Mouse (Mus musculus) thymus, postnatal 4 days (tissue): ENCODE results near the gene Mlxip.

Source experiments
- DNase-seq: peaks from one replicate; pipeline ENCODE4 v3.0.0; 2021

Gene Mlxip

DNA sequence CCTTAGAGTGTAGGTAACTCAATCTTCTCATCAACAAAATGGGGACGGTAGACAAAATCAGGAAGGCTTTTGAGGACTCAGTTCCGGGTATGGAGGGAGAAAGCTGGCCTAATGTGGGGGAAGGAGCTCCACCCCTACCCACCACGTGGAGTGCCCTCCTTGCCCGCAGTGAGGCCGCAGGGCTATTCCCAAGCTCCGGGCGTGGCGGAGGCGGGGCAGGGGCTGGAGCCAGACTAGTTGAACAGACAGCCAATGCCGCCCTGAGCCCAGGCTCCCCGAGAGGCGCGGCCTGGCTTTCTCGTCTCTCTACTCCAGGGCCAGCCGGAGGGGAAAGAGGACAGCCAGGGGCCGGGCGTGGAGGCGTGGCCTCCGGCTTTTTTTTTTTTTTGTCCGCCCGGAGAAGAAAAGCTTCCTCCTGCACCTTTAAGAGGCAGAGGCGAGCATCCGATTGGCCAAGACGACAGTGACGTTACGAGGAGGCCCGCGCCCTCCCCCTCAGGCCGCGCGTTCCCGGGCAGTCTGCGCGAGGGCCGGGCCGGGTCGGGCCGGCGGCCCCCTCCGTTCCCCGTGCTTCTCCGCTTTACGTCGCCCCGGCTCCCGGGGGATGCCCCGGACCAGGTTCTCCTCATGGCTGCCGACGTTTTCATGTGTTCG, at the start of gene Mlxip:
Mlxip (plus strand) TSS at position 496 of the 654 bp plus-strand sequence.
- DNase-seq = peak; percentile 89

DNA sequence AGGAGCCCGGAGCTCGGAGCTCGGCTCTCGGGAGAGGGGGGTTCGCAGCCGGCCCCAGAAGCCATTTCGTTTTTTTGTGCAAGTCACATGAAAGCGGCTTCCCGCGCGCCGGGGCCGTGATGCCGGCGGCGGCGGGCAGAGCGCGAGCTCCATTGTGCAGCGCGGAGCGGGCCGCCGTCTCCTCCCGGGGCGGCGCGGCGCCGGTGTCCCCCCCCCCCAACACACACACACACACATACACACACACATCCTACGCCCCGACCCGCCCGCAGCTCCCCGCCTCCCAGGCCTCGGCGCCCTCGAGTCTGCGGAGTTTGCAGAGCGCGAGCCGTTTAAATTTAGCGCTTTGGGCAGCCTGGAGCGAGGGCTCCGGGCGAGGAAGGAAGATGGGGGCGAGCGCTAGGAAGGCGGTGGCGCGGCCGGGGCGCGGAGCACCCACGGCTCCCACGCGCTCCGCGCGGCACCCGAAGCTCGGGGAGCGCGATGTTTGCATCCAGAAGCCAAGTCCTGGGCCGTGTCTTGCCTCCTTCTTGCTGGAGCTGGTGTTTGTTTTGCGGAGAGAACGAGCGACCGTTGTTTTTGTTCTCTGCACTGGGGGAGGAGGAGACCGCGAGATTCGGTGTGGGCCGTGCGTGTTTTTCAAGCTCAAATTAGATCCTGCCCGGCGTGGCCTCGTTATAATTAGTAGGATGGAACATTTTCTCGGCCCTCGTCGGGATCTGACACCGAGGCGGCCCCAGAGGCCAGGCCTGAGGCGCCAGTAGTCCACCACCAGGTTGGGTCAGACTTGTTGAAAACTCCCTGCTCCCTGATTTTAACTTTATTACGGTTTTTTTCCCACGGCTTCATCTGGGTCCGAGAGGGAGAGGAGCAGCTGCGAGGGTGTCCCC, 49.4 kb upstream of the Mlxip start:
- peak; percentile 82 for DNase-seq

DNA sequence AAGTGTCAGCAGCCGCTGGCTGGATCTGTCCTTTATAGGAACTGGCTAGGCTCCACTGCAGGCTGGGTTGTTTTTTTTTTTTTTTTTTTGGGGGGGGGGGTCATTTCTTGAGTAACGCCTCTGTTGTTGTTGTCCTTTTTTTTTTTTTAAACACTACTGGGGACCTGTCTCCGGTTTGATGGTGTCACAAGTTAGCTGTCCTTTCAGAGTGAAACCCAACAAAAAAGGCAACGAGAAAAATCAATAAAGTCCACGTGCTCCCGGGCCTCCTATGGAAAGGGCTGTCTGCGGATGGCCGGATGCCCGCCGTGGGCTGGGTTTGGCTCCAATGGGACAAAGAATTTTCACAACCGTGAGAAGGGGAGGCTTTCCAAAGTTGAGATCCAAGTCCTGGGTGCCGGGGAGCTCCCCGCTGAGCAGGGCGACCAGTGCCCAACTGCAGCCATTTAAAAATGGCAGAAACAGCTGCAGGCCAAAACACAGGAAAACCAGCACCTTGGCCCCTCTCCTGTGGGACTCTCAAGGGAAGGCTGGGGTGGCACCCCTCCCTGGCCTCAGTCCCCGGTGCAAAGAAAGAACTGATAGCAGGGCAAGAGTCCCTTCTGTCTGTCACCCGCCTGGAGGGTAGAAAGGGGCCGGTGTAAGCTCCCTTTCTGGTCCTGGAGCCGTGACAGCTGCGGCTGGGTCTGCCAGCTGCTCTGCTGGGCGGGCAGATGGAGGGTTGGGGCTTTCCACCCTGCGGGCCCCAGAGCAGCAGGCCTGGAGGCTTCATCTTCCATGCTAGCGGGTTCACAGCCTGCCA, 48.5 kb upstream of the Mlxip start:
- DNase-seq = peak; percentile 80

DNA sequence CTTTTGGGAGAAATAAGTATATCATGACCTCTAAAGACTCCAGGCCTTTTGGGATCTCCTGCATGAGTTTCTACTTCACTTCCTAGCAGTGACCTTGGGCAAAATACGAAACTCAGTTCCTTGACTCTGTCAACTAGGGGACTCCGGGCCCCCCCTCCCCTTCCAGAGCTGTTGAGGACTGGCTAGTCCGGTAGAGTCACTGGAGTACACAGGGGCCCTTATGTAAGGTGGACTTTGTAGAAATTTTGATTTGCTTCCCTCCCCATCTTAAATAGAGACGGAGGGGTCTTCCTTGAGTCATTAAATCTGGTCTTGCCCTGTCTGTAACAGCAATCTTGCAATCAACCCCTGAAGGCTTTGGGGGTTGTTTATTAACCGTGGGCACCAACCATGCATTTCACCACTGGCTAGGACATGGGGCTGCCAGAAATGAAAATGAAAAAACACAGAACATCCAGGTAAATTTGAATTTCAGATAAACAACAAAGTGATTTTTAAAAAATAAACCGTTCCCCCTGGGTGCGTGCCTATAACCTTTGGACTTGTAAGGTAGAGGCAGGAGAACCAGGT, 47.8 kb upstream of the Mlxip start:
- DNase-seq = no peak

DNA sequence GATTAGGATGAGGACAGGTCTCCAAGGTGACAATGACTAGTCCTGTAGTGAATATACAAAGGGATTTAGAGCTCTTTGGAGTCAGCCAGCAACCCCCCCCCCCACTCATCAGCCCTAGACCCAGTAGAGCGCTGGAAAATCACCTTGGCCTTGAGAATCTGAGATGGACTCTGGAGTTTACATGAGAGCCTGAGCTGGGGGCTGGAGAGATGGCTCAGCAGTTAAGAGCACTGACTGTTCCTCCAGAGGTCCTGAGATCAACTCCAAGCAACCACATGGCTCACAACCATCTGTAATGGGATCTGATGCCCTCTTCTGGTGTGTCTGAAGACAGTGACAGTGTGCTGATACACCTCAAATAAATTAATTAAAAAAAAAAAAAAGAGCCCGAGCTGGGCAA, 46.6 kb upstream of the Mlxip start:
- DNase-seq = no peak

- peak; percentile 77 for DNase-seq
Measured at GRCm38 (mm10) chr5:123350386-123350785, 44.2 kb upstream of the Mlxip start.

- DNase-seq = no peak
Measured at GRCm38 (mm10) chr5:123355918-123356317, 38.7 kb upstream of the Mlxip start.

- no peak for DNase-seq
Measured at GRCm38 (mm10) chr5:123357253-123357652, 37.3 kb upstream of the Mlxip start.

- DNase-seq = no peak
Measured at GRCm38 (mm10) chr5:123359431-123359830, 35.2 kb upstream of the Mlxip start.

- no peak for DNase-seq
Measured at GRCm38 (mm10) chr5:123362911-123363310, 31.7 kb upstream of the Mlxip start.

DNA sequence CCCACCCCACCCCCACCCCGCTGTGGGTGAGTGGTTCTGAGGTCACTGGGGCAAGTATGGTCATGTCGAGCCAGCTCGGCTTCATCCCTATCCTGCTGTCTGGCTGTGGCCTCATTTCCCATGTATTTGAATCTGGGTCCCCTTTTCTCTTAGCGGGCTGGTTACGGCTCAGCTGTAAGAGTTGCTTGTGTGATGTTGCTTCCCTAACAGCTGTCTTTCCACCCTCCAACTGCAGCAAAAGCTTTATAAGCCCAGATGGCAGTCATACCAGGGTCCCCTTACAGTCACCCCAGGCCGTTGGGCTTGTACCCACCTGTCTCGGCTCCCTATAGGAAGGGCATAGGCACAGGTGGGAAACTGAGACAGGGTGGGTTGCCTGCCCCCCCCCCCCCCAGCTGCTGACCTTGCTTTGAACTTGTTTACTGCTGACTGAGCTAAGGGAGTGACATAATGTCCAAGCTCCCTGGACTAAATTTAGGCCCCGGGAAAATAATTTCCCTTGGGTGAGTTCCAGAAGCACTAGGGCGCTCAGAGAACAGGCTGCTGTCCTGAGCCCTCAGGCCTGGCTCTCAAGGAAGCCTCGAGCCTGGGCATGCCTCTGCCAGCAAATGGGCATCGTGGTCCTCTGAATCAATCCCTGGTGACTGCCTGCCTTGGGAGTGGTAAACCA, 30.2 kb upstream of the Mlxip start:
- DNase-seq = no peak

- peak; percentile 74 for DNase-seq
Measured at GRCm38 (mm10) chr5:123368869-123369488, 25.6 kb upstream of the Mlxip start.

- no peak for DNase-seq
Measured at GRCm38 (mm10) chr5:123370049-123370448, 24.5 kb upstream of the Mlxip start.

DNA sequence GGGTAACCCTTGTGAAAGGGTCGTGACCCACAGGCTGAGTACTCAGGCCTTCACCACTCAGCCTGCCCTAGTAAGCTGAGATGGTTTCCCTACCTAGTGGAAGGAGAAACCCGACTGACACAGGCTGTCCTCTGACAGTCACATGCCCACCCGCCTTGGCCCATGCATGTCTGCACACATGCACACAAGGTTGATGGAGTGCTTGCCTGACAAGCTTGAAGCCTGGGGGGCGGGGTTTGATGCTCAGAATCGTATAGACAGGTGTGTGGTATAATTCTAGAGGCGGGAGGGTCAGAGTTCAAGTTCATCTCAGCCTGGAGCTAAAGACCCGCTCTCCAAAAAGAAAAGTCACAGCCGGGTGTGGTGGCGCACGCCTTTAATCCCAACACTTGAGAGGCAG, 19.3 kb upstream of the Mlxip start:
- DNase-seq = no peak

DNA sequence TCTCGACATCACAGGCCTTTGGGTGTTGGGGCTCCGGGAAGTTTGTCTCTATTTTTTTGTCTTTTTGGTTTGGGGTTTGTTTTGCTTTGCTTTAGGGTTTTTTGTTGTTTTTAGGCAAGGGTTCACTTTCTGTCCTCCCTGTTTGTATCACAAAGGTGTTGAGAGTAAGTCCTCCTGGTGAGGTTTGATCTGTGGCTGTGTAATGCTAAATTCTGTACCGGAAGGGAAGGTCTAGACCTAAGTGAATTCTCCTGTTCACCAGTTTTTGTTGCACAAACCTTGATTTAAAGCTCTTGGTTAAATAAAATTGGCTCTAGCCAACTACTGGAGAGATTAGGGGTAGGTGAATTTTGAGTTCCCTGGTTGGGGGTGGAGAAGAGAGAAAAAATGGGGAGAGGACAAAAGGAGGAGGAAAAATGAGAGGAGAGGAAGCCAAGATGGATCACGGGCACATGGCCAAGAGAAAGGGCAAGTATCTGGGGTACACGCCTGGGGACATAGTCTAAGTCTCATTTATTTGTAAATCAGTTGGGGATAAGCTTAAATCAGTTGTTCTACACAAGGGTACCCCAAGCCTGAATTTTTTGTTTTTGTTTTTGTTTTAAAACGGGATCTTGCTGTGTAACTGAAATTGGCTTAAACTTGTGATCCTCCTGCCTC, 18.7 kb upstream of the Mlxip start:
- no peak for DNase-seq

GRCm38 (mm10) chr5:123376569-123376968, 18.0 kb upstream of the Mlxip start:
- DNase-seq = no peak

GRCm38 (mm10) chr5:123377120-123377955, 17.3 kb upstream of the Mlxip start:
- peak; percentile 84 for DNase-seq

GRCm38 (mm10) chr5:123378712-123379111, 15.9 kb upstream of the Mlxip start:
- DNase-seq = no peak

DNA sequence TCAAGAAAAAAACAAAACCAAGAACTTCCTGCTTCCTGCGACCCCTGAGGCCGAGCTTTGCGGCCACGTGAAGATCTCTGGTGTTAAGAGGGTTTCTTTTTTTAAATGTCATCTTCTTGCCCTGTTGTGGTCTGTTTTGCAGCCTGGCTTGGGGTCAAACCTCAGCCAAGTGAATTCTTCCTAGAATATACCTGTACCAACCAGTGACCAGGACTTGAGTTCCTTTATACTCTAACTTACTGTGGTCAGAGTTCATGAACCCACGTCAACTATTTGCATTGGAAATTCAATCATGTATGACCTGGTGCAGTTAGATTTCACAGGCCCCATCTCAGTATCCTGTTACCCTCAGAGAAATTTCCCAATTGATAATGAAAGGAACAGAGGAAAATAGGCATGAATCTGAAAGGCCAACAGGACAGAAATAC, 15.1 kb upstream of the Mlxip start:
- no peak for DNase-seq

- peak; percentile 41 for DNase-seq
Measured at GRCm38 (mm10) chr5:123381968-123382367, 12.6 kb upstream of the Mlxip start.
